Mouse (Mus musculus) forebrain, embryonic 14.5 days (tissue): ENCODE results near the gene Brinp1. TPM values are rescaled to one million over a fixed set of nuclear protein-coding genes. Genes with fewer than 3 reads are reported as not detected.
A peak's percentile ranks its signal among the peaks of the same experiment; 100 is the strongest.

Source experiments
- ATAC-seq: fragments of 200-750 bp; cut with Nextera tagmentation; 2 replicates; pipeline ENCODE4 v1.8.0; 2017; ENCODE audit warnings: mild to moderate bottlenecking, moderate library complexity
- DNase-seq: peaks from one replicate; pipeline ENCODE4 v3.0.0-alpha.2; 2015; ENCODE audit warnings: low spot score
- H3K27ac ChIP-seq: fragments of 300-500 bp; sonication (generic); 2 replicates; pipeline ENCODE4 v1.5.1; 2014; ENCODE audit warnings: low read depth, mild to moderate bottlenecking, control low read depth, low read length, moderate library complexity
- H3K27me3 ChIP-seq: fragments of 300-500 bp; sonication (generic); replicated peaks from 2 replicates; pipeline ENCODE4 v1.6.1; 2014; ENCODE audit warnings: low read length, control low read depth, mixed read lengths; ENCODE audit not compliant: control insufficient read depth, insufficient read depth
- H3K36me3 ChIP-seq: fragments of 300-500 bp; sonication (generic); 2 replicates; pipeline ENCODE4 v1.6.1; 2014; ENCODE audit warnings: low read length, control low read depth; ENCODE audit not compliant: control insufficient read depth, insufficient read depth
- H3K4me1 ChIP-seq: fragments of 300-500 bp; sonication (generic); 2 replicates; pipeline ENCODE4 v1.6.1; 2014; ENCODE audit warnings: antibody characterized with exemption, low read length, control low read depth; ENCODE audit not compliant: control insufficient read depth, insufficient read depth
- H3K4me2 ChIP-seq: fragments of 300-500 bp; sonication (generic); 2 replicates; pipeline ENCODE4 v1.6.1; 2014; ENCODE audit warnings: mild to moderate bottlenecking, control low read depth, low read length
- H3K4me3 ChIP-seq: fragments of 300-500 bp; sonication (generic); 2 replicates; pipeline ENCODE4 v1.5.1; 2014; ENCODE audit warnings: low read depth, low read length, control low read depth
- H3K9ac ChIP-seq: fragments of 300-500 bp; sonication (generic); 2 replicates; pipeline ENCODE4 v1.6.1; 2014; ENCODE audit warnings: mild to moderate bottlenecking, low read length, control low read depth, moderate library complexity
- H3K9me3 ChIP-seq: fragments of 300-500 bp; sonication (generic); replicated peaks from 2 replicates; pipeline ENCODE4 v1.6.1; 2016; ENCODE audit warnings: low read length, control low read depth, mixed read lengths; ENCODE audit not compliant: control insufficient read depth
- WGBS: fragments of 180-500 bp; shearing (Covaris S2); extraction: QIAGEN DNeasy Blood & Tissue Kit; methylation state at CpG from one replicate; pipeline ENCODE4 v1.1.7; 2014; 5-methylcytosine and 5-hydroxymethylcytosine counted together
- polyA plus RNA-seq: library from polyadenylated mRNA; unstranded; fragments of >200 nt; fragmentation: Nextera tagmentation; extraction: Ambion mirVana; gene quantifications from 2 replicates; pipeline ENCODE4 v1.2.1, GENCODE M21; 2014

Gene Brinp1
- polyA plus RNA-seq, 1 experiment from 2014 or later, result 22.3 TPM

DNA sequence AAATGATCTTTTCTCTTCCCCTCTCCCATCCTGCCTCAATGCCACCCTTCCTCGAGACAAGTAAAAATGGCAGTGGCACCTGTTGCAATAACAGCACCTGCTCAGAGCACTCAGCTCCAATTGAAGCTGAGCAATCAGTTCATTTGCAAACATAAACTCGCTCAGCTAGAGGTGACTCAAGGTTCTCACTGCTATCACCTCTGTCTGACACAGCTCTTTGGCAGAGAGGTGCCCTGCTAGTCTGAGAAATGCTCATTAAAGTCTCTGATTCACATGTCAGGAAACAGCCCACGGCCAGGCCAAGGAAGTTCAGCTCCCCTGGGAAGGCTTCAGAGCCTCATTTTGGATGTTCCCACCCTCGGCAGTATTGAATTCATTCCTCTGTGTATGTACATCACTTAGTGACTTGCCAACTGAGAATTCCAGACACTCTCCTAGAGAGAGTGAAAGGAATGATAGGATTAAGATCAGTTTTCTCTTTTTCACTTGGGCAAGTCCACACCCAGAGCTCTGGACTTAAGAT, 165.7 kb downstream of the Brinp1 start:
- no peaks in the 10 kb centered on the region for H3K9me3 ChIP-seq
- ATAC-seq (no peak), DNase-seq (no peak)
- no peak overlapping the region for H3K27ac ChIP-seq
- no peaks in the 10 kb centered on the region for H3K4me1 ChIP-seq
- no peak overlapping the region for H3K4me3 ChIP-seq
- no peak overlapping the region for H3K4me2 ChIP-seq
- 72% methylated on average over 4 of the region's 4 CpGs for WGBS
- no peak overlapping the region for H3K9ac ChIP-seq
- no peaks in the 10 kb centered on the region for H3K27me3 ChIP-seq
- H3K36me3 ChIP-seq, result no peaks in the 10 kb centered on the region

DNA sequence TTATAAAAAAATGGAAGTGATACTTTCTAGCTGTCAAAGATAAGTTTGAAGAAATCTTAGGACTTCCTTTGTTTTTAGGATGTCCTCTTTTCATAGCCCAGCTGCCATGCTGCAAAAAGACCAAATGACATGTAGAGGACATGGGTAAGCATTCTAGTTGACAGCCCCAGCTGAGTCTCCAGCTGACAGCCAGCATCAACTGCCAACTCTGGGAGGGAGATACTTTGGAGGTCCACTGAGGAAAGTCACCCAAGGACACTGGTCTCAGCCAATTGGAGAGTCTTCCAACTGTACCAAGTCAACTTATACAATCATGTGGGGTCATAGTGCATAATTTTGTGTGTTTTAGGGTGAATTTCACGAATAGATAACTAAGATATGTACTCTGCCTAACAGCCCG, 166.6 kb downstream of the Brinp1 start:
- Histone ChIP-seq H3K4me2 (no peak overlapping the region), H3K36me3 (no peaks in the 10 kb centered on the region), H3K4me3 (no peak overlapping the region), H3K9ac (no peak overlapping the region), H3K4me1 (no peaks in the 10 kb centered on the region), H3K27ac (no peak overlapping the region), H3K27me3 (no peaks in the 10 kb centered on the region), H3K9me3 (no peaks in the 10 kb centered on the region)
- DNase-seq, result no peak
- ATAC-seq, result no peak
- 81% methylated on average over 2 of the region's 2 CpGs for WGBS

- Histone ChIP-seq H3K9ac (no peak overlapping the region), H3K27ac (0 out of 2 replicates have a peak overlapping the region, but pooled peaks have one; percentile 10), H3K4me3 (no peak overlapping the region), H3K36me3 (no peaks in the 10 kb centered on the region), H3K4me1 (peaks cover 9% of the 10 kb centered on the region), H3K4me2 (no peak overlapping the region), H3K27me3 (no peaks in the 10 kb centered on the region), H3K9me3 (no peaks in the 10 kb centered on the region)
- ATAC-seq (peak; percentile 16; the same call in 1 of the 2 replicates), DNase-seq (peak; percentile 58)
- WGBS, result 28% methylated on average over 5 of the region's 5 CpGs
Observed at GRCm38 (mm10) chr4:68768256-68768655, 185.9 kb downstream of the Brinp1 start.

DNA sequence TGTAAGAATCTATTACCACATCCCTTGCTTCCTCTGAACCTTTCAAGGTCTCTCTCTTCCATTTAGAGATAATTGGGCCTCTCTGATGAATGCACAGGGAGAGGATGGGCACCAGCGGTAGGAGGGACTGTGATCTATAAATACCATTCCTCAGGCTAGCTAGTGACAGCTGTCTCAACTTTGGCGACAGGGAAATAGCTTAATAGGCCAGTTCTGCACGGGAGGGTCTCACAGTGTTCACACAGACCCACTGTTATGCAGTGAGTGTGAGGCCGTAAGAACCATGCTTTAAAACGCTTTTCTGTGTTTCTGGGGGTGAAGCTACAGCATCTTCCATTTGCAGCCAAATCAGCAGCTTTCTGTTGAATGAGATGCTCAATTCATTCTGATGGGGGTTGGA, 186.8 kb downstream of the Brinp1 start:
- 23% methylated on average over 5 of the region's 5 CpGs for WGBS
- no peak overlapping the region for H3K4me3 ChIP-seq

DNA sequence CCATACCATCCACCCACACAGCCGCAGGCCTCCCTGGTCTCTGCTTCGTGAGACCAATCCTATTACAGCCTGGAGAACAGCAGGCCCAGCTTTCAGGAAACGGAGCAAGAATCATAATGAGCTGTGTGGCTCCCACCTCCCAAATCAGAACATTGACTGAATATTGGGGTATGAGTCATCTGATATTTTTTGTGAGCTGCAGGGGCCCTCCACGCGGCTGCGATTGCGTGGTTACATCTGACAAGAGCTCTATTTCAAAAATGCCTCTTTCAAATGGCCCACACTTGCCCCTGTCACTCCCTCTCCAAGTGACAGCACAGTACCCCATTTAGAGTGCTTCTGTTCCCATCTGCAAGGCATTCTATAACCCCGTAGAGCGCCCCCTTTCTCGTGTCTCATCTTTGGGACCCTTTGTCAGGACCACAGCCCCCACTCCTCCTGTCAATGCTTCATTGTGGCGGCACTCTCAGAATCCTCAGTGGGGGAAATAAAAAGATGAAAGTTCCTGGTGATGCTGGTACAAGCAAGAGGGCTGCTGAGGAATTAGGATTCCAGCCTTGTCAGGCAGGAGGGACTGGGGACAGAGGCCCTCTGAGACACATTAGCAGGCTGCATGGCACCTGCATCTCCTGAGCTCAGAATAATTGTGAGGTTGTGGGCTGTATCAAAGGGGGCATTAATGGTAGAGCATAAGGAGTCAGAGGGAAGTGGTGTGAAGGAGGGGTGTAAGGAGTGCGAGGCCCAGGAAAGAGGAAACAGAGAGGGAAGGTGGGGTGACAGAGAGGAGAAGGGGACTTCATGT, 188.2 kb downstream of the Brinp1 start:
- ATAC-seq (peak; percentile 60), DNase-seq (peak; percentile 28)
- no peaks in the 10 kb centered on the region for H3K36me3 ChIP-seq
- H3K27ac ChIP-seq, result no peak overlapping the region; the same call in 1 of the 2 replicates
- 44% methylated on average over 12 of the region's 12 CpGs for WGBS
- no peaks in the 10 kb centered on the region for H3K9me3 ChIP-seq
- H3K4me2 ChIP-seq, result no peak overlapping the region
- H3K4me3 ChIP-seq, result no peak overlapping the region
- no peaks in the 10 kb centered on the region for H3K27me3 ChIP-seq
- peaks cover 9% of the 10 kb centered on the region for H3K4me1 ChIP-seq
- no peak overlapping the region for H3K9ac ChIP-seq

More for the DNA sequence above, 186.8 kb downstream of the Brinp1 start:
- DNase-seq (peak; percentile 53), ATAC-seq (peak; percentile 65; the same call in 1 of the 2 replicates)
- Histone ChIP-seq H3K4me2 (no peak overlapping the region), H3K9ac (no peak overlapping the region), H3K4me1 (peaks cover 9% of the 10 kb centered on the region), H3K27ac (no peak overlapping the region), H3K27me3 (no peaks in the 10 kb centered on the region), H3K9me3 (no peaks in the 10 kb centered on the region), H3K36me3 (no peaks in the 10 kb centered on the region)

DNA sequence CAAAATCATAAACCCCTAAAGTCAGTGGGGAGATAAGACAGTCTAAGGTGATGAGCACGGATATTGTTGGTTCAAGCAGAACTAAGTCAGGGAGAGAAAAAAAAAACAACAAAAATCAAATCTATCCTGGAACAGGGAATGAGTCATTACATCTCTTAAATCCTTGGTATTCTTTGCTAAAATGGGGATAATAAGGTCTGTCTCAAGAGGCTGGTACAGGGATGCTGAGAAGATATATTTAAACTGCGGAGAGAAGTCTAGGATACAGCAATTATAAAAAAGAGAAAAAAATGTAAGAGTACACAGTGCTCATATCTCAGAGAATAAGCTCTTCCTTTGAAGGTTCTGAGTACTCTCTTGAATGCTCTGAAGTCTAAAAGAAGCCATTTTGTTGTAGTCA, 189.3 kb downstream of the Brinp1 start:
- WGBS, result 96% methylated on average over 2 of the region's 2 CpGs
- no peak for ATAC-seq
- Histone ChIP-seq H3K4me2 (no peak overlapping the region), H3K4me3 (no peak overlapping the region), H3K36me3 (no peaks in the 10 kb centered on the region), H3K4me1 (peaks cover 9% of the 10 kb centered on the region), H3K9me3 (no peaks in the 10 kb centered on the region), H3K27ac (no peak overlapping the region), H3K27me3 (no peaks in the 10 kb centered on the region), H3K9ac (no peak overlapping the region)
- DNase-seq, result no peak

DNA sequence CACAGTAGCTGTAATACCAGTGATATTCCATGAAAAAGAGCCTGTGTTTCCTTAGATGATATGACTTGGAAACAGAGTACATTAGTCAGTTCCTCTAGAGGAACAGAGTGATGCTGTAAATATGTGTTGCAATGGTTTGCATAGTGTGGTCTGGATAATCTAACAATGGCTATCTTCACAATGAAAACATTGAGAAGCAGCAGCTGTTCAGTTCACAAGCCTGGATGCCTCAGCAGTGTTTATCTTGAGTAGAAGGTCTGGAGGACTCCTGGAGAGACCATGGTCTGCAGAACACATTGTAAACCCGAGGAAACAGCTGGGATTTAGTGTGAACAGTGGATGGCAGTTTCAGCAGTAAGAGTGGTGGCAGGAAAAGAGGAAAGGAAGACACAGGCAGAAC, 233.2 kb downstream of the Brinp1 start:
- no peaks in the 10 kb centered on the region for H3K27me3 ChIP-seq
- 36% methylated on average over 1 of the region's 1 CpGs for WGBS
- DNase-seq (no peak), ATAC-seq (no peak)
- H3K4me3 ChIP-seq, result no peak overlapping the region
- H3K27ac ChIP-seq, result no peak overlapping the region
- no peaks in the 10 kb centered on the region for H3K4me1 ChIP-seq
- H3K9ac ChIP-seq, result no peak overlapping the region
- no peaks in the 10 kb centered on the region for H3K36me3 ChIP-seq
- H3K4me2 ChIP-seq, result no peak overlapping the region
- H3K9me3 ChIP-seq, result no peaks in the 10 kb centered on the region
